Mouse (Mus musculus): ENCODE measurements around the gene Wwox. TPM values are rescaled to one million over a fixed set of nuclear protein-coding genes. Genes with fewer than 3 reads are reported as not detected.
A peak's percentile ranks its signal among the peaks of the same experiment; 100 is the strongest.

Gene Wwox
- polyA plus RNA-seq, 1 experiment from 2014 or later: 16.3 TPM

GRCm38 (mm10) chr8:114878449-114879276 lies 439.2 kb downstream of the Wwox start:
- Histone ChIP-seq H3K4me2 (ENCODE audit: low read length) (no peak overlapping the region), H3K4me1 (replicated peaks; ENCODE audit: insufficient read depth, low read length) (peaks cover 21% of the 10 kb centered on the region), H3K36me3 (ENCODE audit: insufficient read depth, low read length) (no peaks in the 10 kb centered on the region), H3K27ac (no peak overlapping the region), H3K27me3 (ENCODE audit: insufficient read depth, low read length) (no peaks in the 10 kb centered on the region), H3K9ac (ENCODE audit: low read depth, low read length) (no peak overlapping the region), H3K4me3 (replicated peaks; ENCODE audit: low read depth, low read length) (no peak overlapping the region), H3K9me3 (replicated peaks; ENCODE audit: low read length) (no peaks in the 10 kb centered on the region)
- no peak for ATAC-seq (replicated peaks; ENCODE audit: low FRiP score, low read depth)
- TF ChIP-seq CTCF (IDR thresholded peaks at IDR 0.05; ENCODE audit: low read depth): no peak
- 80% methylated on average over 14 of the region's 14 CpGs for WGBS
- no peak for DNase-seq (ENCODE audit: low spot score)

- no peak for TF ChIP-seq CTCF (IDR thresholded peaks at IDR 0.05; ENCODE audit: low read depth)
- no peak for ATAC-seq (replicated peaks; ENCODE audit: low FRiP score, low read depth)
- peaks cover 21% of the 10 kb centered on the region for H3K4me1 ChIP-seq (replicated peaks; ENCODE audit: insufficient read depth, low read length)
- DNase-seq (ENCODE audit: low spot score): no peak
- no peak overlapping the region for H3K4me3 ChIP-seq (replicated peaks; ENCODE audit: low read depth, low read length)
- no peaks in the 10 kb centered on the region for H3K9me3 ChIP-seq (replicated peaks; ENCODE audit: low read length)
- no peak overlapping the region for H3K4me2 ChIP-seq (ENCODE audit: low read length)
- H3K36me3 ChIP-seq (ENCODE audit: insufficient read depth, low read length): no peaks in the 10 kb centered on the region
- no peak overlapping the region for H3K9ac ChIP-seq (ENCODE audit: low read depth, low read length)
- 80% methylated on average over 4 of the region's 4 CpGs for WGBS
- H3K27ac ChIP-seq: no peak overlapping the region
- H3K27me3 ChIP-seq (ENCODE audit: insufficient read depth, low read length): no peaks in the 10 kb centered on the region
These were observed 439.8 kb downstream of the Wwox start for GRCm38 (mm10) chr8:114879277-114879568.

- Histone ChIP-seq H3K9ac (ENCODE audit: low read depth, low read length) (no peak overlapping the region), H3K27ac (no peak overlapping the region), H3K9me3 (replicated peaks; ENCODE audit: low read length) (no peaks in the 10 kb centered on the region), H3K4me1 (replicated peaks; ENCODE audit: insufficient read depth, low read length) (peaks cover 21% of the 10 kb centered on the region), H3K27me3 (ENCODE audit: insufficient read depth, low read length) (no peaks in the 10 kb centered on the region), H3K4me2 (ENCODE audit: low read length) (no peak overlapping the region), H3K36me3 (ENCODE audit: insufficient read depth, low read length) (no peaks in the 10 kb centered on the region), H3K4me3 (replicated peaks; ENCODE audit: low read depth, low read length) (no peak overlapping the region)
- 47% methylated on average over 2 of the region's 2 CpGs for WGBS
- no peak for DNase-seq (ENCODE audit: low spot score)
- no peak for ATAC-seq (replicated peaks; ENCODE audit: low FRiP score, low read depth)
- TF ChIP-seq CTCF (IDR thresholded peaks at IDR 0.05; ENCODE audit: low read depth): no peak
These were observed 440.2 kb downstream of the Wwox start for GRCm38 (mm10) chr8:114879678-114880077.

GRCm38 (mm10) chr8:114880475-114881135 lies 441.1 kb downstream of the Wwox start:
- no peak for ATAC-seq (replicated peaks; ENCODE audit: low FRiP score, low read depth)
- TF ChIP-seq CTCF (IDR thresholded peaks at IDR 0.05; ENCODE audit: low read depth): no peak
- 56% methylated on average over 8 of the region's 8 CpGs for WGBS

GRCm38 (mm10) chr8:114881891-114882401 lies 442.5 kb downstream of the Wwox start:
- peak overlapping the region; percentile 54; the same call in 1 of the 2 replicates for H3K27ac ChIP-seq
- ATAC-seq (replicated peaks; ENCODE audit: low FRiP score, low read depth): peak; percentile 50; the same call in 1 of the 2 replicates

More at GRCm38 (mm10) chr8:114880475-114881135, 441.1 kb downstream of the Wwox start:
- no peaks in the 10 kb centered on the region for H3K9me3 ChIP-seq (replicated peaks; ENCODE audit: low read length)
- no peak overlapping the region for H3K27ac ChIP-seq
- no peaks in the 10 kb centered on the region for H3K27me3 ChIP-seq (ENCODE audit: insufficient read depth, low read length)
- H3K4me1 ChIP-seq (replicated peaks; ENCODE audit: insufficient read depth, low read length): peaks cover 21% of the 10 kb centered on the region
- H3K9ac ChIP-seq (ENCODE audit: low read depth, low read length): no peak overlapping the region
- no peak for DNase-seq (ENCODE audit: low spot score)
- H3K4me3 ChIP-seq (replicated peaks; ENCODE audit: low read depth, low read length): no peak overlapping the region
- H3K36me3 ChIP-seq (ENCODE audit: insufficient read depth, low read length): no peaks in the 10 kb centered on the region
- no peak overlapping the region for H3K4me2 ChIP-seq (ENCODE audit: low read length)

GRCm38 (mm10) chr8:114882504-114882903 lies 443.0 kb downstream of the Wwox start:
- H3K9me3 ChIP-seq (replicated peaks; ENCODE audit: low read length): no peaks in the 10 kb centered on the region
- 0 out of 2 replicates have a peak, but pooled peaks cover 9% of the 10 kb centered on the region for H3K4me1 ChIP-seq (replicated peaks; ENCODE audit: insufficient read depth, low read length)
- no peak overlapping the region for H3K4me2 ChIP-seq (ENCODE audit: low read length)
- DNase-seq (ENCODE audit: low spot score) (peak; percentile 27), ATAC-seq (replicated peaks; ENCODE audit: low FRiP score, low read depth) (peak; percentile 75; the same call in 1 of the 2 replicates)
- WGBS: 19% methylated on average over 4 of the region's 4 CpGs
- no peak overlapping the region for H3K4me3 ChIP-seq (replicated peaks; ENCODE audit: low read depth, low read length)
- H3K27ac ChIP-seq: peak overlapping the region; percentile 54; the same call in 1 of the 2 replicates
- H3K9ac ChIP-seq (ENCODE audit: low read depth, low read length): no peak overlapping the region
- TF ChIP-seq CTCF (IDR thresholded peaks at IDR 0.05; ENCODE audit: low read depth): no peak
- no peaks in the 10 kb centered on the region for H3K36me3 ChIP-seq (ENCODE audit: insufficient read depth, low read length)
- H3K27me3 ChIP-seq (ENCODE audit: insufficient read depth, low read length): no peaks in the 10 kb centered on the region

More at GRCm38 (mm10) chr8:114881891-114882401, 442.5 kb downstream of the Wwox start:
- Histone ChIP-seq H3K36me3 (ENCODE audit: insufficient read depth, low read length) (no peaks in the 10 kb centered on the region), H3K27me3 (ENCODE audit: insufficient read depth, low read length) (no peaks in the 10 kb centered on the region), H3K4me3 (replicated peaks; ENCODE audit: low read depth, low read length) (no peak overlapping the region), H3K4me1 (replicated peaks; ENCODE audit: insufficient read depth, low read length) (peaks cover 14% of the 10 kb centered on the region), H3K9me3 (replicated peaks; ENCODE audit: low read length) (no peaks in the 10 kb centered on the region), H3K4me2 (ENCODE audit: low read length) (no peak overlapping the region), H3K9ac (ENCODE audit: low read depth, low read length) (no peak overlapping the region)
- peak; percentile 44 for DNase-seq (ENCODE audit: low spot score)
- WGBS: 34% methylated on average over 5 of the region's 5 CpGs
- TF ChIP-seq CTCF (IDR thresholded peaks at IDR 0.05; ENCODE audit: low read depth): peak; percentile 36; the same call in 1 of the 2 replicates

All from kidney, postnatal 0 days (tissue).